Mouse (Mus musculus): ENCODE data around the gene Nudt22. TPM values are rescaled to one million over a fixed set of nuclear protein-coding genes. Genes with fewer than 3 reads are reported as not detected.
A peak's percentile ranks its signal among the peaks of the same experiment; 100 is the strongest.

Nudt22 gene
- polyA plus RNA-seq, 1 experiment from 2014 or later, result 15.3 TPM

DNA sequence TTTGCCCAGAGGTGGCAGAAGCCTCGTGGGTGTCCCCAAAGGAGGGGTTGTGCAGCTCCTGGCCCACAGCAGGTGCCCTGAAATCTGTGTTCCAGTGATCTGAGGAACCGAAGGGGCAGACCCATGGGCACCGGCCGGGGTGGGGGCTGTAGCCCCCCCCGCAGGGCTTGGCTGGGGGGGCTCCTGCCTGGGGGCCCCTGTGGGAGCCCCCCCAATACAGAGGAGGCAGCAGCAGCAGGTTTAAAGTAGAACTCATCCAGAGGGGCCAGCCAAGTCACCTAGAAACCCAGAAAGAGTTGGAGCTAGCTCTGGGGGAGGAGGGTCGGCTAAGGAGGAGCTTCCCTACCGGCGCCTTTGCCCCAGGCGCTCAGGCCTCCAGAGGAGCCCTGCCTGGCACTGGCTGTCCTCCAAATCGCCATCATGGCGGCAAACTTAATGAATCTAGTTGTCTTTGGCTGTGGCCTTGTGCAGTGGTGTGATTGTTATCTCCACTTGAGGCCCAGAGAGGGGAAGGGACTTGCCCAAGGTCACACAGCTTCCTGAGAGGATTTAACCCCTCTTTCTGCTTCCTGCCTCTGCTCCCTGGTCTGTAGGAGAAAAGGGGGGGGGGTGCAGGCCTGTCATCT is 25.3 kb downstream of the Nudt22 start:
- peak overlapping the region; percentile 94 for H3K4me2 ChIP-seq (replicated peaks; ENCODE audit: low read depth, low read length)
- H3K27me3 ChIP-seq (ENCODE audit: control insufficient read depth, insufficient read depth, low read length), result no peaks in the 10 kb centered on the region
- no peak for ATAC-seq (ENCODE audit: insufficient number of reproducible peaks, insufficient read depth, low FRiP score, low read depth)
- peaks cover 10% of the 10 kb centered on the region; the same call in 1 of the 2 replicates for H3K36me3 ChIP-seq (ENCODE audit: control insufficient read depth, insufficient read depth, low read length)
- peaks cover 41% of the 10 kb centered on the region for H3K4me1 ChIP-seq (ENCODE audit: control insufficient read depth, insufficient read depth, low read length)
- peak overlapping the region; percentile 39; the same call in 1 of the 2 replicates for H3K27ac ChIP-seq (ENCODE audit: low read length)
- peak overlapping the region; percentile 25; the same call in 1 of the 2 replicates for H3K9ac ChIP-seq (replicated peaks; ENCODE audit: low read depth, low read length)
- no peaks in the 10 kb centered on the region for H3K9me3 ChIP-seq (ENCODE audit: control insufficient read depth, low read depth, low read length)
- 18% methylated on average over 11 of the region's 11 CpGs for WGBS
- H3K4me3 ChIP-seq (ENCODE audit: low read depth, low read length), result no peak overlapping the region

DNA sequence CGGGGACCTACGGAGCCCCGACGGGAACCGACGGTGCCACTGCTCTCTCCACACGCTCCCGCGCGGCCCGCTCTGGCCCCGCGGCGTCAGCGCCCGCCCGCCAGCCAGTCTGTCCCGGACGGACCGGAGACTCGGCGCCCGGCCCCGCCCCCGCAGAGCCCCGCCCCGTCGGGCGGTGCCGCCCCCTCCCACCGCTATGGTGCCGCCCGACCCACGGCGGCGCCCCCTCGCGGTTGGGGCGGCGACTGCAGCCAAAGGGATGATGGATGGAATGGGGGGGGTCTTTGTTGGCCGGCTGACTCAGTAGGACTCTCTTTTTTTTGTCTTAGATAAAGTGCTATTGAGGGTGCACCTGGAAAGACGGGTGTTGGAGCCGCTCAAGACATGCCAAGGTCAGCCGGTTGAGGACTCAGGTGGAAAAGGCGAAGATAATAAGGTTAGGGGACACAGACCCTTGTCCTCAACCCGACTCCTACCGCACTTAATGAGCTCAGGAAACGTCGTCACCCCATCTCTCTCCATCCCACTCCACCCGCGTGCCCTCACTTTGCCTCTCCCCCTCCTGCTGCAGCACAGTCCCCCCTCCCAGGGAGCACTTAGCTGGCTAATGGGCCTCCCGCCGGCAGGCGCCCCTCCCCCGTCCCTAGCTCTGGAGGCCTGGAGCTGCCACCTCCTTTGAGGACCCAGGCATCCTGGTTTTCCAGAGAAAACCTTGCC is 26.1 kb downstream of the Nudt22 start:
- peak; percentile 66 for ATAC-seq (ENCODE audit: insufficient number of reproducible peaks, insufficient read depth, low FRiP score, low read depth)
- H3K27me3 ChIP-seq (ENCODE audit: control insufficient read depth, insufficient read depth, low read length), result no peaks in the 10 kb centered on the region
- WGBS, result under 1% methylated on average over 55 of the region's 55 CpGs
- peak overlapping the region; percentile 94 for H3K4me2 ChIP-seq (replicated peaks; ENCODE audit: low read depth, low read length)
- H3K4me3 ChIP-seq (ENCODE audit: low read depth, low read length), result peak overlapping the region; percentile 68
- H3K9ac ChIP-seq (replicated peaks; ENCODE audit: low read depth, low read length), result peak overlapping the region; percentile 83
- peaks cover 17% of the 10 kb centered on the region for H3K36me3 ChIP-seq (ENCODE audit: control insufficient read depth, insufficient read depth, low read length)
- H3K9me3 ChIP-seq (ENCODE audit: control insufficient read depth, low read depth, low read length), result no peaks in the 10 kb centered on the region
- peak overlapping the region; percentile 39; the same call in 1 of the 2 replicates for H3K27ac ChIP-seq (ENCODE audit: low read length)
- H3K4me1 ChIP-seq (ENCODE audit: control insufficient read depth, insufficient read depth, low read length), result peaks cover 41% of the 10 kb centered on the region

- no peak; the same call in 1 of the 2 replicates for ATAC-seq (ENCODE audit: insufficient number of reproducible peaks, insufficient read depth, low FRiP score, low read depth)
- Histone ChIP-seq H3K36me3 (ENCODE audit: control insufficient read depth, insufficient read depth, low read length) (peaks cover 22% of the 10 kb centered on the region), H3K4me1 (ENCODE audit: control insufficient read depth, insufficient read depth, low read length) (peaks cover 41% of the 10 kb centered on the region), H3K9me3 (ENCODE audit: control insufficient read depth, low read depth, low read length) (no peaks in the 10 kb centered on the region), H3K27me3 (ENCODE audit: control insufficient read depth, insufficient read depth, low read length) (no peaks in the 10 kb centered on the region), H3K4me2 (replicated peaks; ENCODE audit: low read depth, low read length) (peak overlapping the region; percentile 94), H3K4me3 (ENCODE audit: low read depth, low read length) (peak overlapping the region; percentile 68), H3K9ac (replicated peaks; ENCODE audit: low read depth, low read length) (peak overlapping the region; percentile 83), H3K27ac (ENCODE audit: low read length) (peak overlapping the region; percentile 35; the same call in 1 of the 2 replicates)
- under 1% methylated on average over 20 of the region's 20 CpGs for WGBS
Measured at GRCm38 (mm10) chr19:6969291-6969664, 26.6 kb downstream of the Nudt22 start.

GRCm38 (mm10) chr19:6968491-6969271 is 27.2 kb downstream of the Nudt22 start:
- 6% methylated on average over 15 of the region's 15 CpGs for WGBS
- peaks cover 37% of the 10 kb centered on the region for H3K4me1 ChIP-seq (ENCODE audit: control insufficient read depth, insufficient read depth, low read length)
- H3K4me2 ChIP-seq (replicated peaks; ENCODE audit: low read depth, low read length), result peak overlapping the region; percentile 94
- H3K36me3 ChIP-seq (ENCODE audit: control insufficient read depth, insufficient read depth, low read length), result peaks cover 26% of the 10 kb centered on the region
- H3K27ac ChIP-seq (ENCODE audit: low read length), result peak overlapping the region; percentile 35; the same call in 1 of the 2 replicates
- ATAC-seq (ENCODE audit: insufficient number of reproducible peaks, insufficient read depth, low FRiP score, low read depth), result peak; percentile 38
- peak overlapping the region; percentile 68 for H3K4me3 ChIP-seq (ENCODE audit: low read depth, low read length)
- H3K9me3 ChIP-seq (ENCODE audit: control insufficient read depth, low read depth, low read length), result no peaks in the 10 kb centered on the region
- peak overlapping the region; percentile 83 for H3K9ac ChIP-seq (replicated peaks; ENCODE audit: low read depth, low read length)
- H3K27me3 ChIP-seq (ENCODE audit: control insufficient read depth, insufficient read depth, low read length), result no peaks in the 10 kb centered on the region

DNA sequence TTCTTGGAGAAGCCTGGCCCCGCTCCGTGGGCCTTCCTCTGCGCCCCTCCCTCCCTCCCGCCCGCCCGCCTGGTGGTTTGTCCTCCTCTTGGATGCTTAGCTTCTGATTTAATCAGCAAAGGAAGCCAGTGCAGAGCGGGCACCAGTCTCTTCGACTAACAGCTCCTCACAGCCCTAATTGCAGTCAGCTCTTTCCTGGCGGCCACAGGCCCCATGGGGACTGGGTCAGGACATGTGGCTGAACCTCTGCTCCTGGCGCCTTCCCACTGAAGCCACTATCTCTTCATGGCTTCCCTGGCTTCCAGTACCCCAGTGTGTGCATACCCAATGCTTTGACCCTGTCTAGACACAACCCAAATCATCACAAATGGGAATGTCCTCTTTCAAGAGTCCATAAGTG is 39.5 kb downstream of the Nudt22 start:
- no peak for ATAC-seq (ENCODE audit: insufficient number of reproducible peaks, insufficient read depth, low FRiP score, low read depth)
- Histone ChIP-seq H3K9ac (replicated peaks; ENCODE audit: low read depth, low read length) (no peak overlapping the region), H3K4me2 (replicated peaks; ENCODE audit: low read depth, low read length) (no peak overlapping the region), H3K4me3 (ENCODE audit: low read depth, low read length) (no peak overlapping the region), H3K27ac (ENCODE audit: low read length) (no peak overlapping the region), H3K4me1 (ENCODE audit: control insufficient read depth, insufficient read depth, low read length) (peaks cover 12% of the 10 kb centered on the region), H3K36me3 (ENCODE audit: control insufficient read depth, insufficient read depth, low read length) (peaks cover 69% of the 10 kb centered on the region), H3K27me3 (ENCODE audit: control insufficient read depth, insufficient read depth, low read length) (no peaks in the 10 kb centered on the region), H3K9me3 (ENCODE audit: control insufficient read depth, low read depth, low read length) (no peaks in the 10 kb centered on the region)
- WGBS, result 80% methylated on average over 10 of the region's 10 CpGs

- H3K9ac ChIP-seq (replicated peaks; ENCODE audit: low read depth, low read length), result no peak overlapping the region
- 68% methylated on average over 7 of the region's 7 CpGs for WGBS
- H3K27ac ChIP-seq (ENCODE audit: low read length), result no peak overlapping the region
- H3K36me3 ChIP-seq (ENCODE audit: control insufficient read depth, insufficient read depth, low read length), result peaks cover 65% of the 10 kb centered on the region
- no peak overlapping the region for H3K4me3 ChIP-seq (ENCODE audit: low read depth, low read length)
- H3K4me1 ChIP-seq (ENCODE audit: control insufficient read depth, insufficient read depth, low read length), result peaks cover 12% of the 10 kb centered on the region
- H3K4me2 ChIP-seq (replicated peaks; ENCODE audit: low read depth, low read length), result no peak overlapping the region
- H3K9me3 ChIP-seq (ENCODE audit: control insufficient read depth, low read depth, low read length), result no peaks in the 10 kb centered on the region
- ATAC-seq (ENCODE audit: insufficient number of reproducible peaks, insufficient read depth, low FRiP score, low read depth), result no peak
- H3K27me3 ChIP-seq (ENCODE audit: control insufficient read depth, insufficient read depth, low read length), result no peaks in the 10 kb centered on the region
Measured at GRCm38 (mm10) chr19:6955424-6955823, 40.5 kb downstream of the Nudt22 start.

- Histone ChIP-seq H3K9ac (replicated peaks; ENCODE audit: low read depth, low read length) (no peak overlapping the region), H3K27ac (ENCODE audit: low read length) (no peak overlapping the region), H3K4me2 (replicated peaks; ENCODE audit: low read depth, low read length) (no peak overlapping the region), H3K4me3 (ENCODE audit: low read depth, low read length) (no peak overlapping the region), H3K4me1 (ENCODE audit: control insufficient read depth, insufficient read depth, low read length) (peaks cover 20% of the 10 kb centered on the region), H3K36me3 (ENCODE audit: control insufficient read depth, insufficient read depth, low read length) (peaks cover 53% of the 10 kb centered on the region), H3K9me3 (ENCODE audit: control insufficient read depth, low read depth, low read length) (no peaks in the 10 kb centered on the region), H3K27me3 (ENCODE audit: control insufficient read depth, insufficient read depth, low read length) (no peaks in the 10 kb centered on the region)
- WGBS, result 48% methylated on average over 9 of the region's 9 CpGs
- no peak for ATAC-seq (ENCODE audit: insufficient number of reproducible peaks, insufficient read depth, low FRiP score, low read depth)
Measured at GRCm38 (mm10) chr19:6954046-6954445, 41.9 kb downstream of the Nudt22 start.

GRCm38 (mm10) chr19:6952712-6953037 is 43.2 kb downstream of the Nudt22 start:
- H3K36me3 ChIP-seq (ENCODE audit: control insufficient read depth, insufficient read depth, low read length), result peaks cover 39% of the 10 kb centered on the region
- peak; percentile 33 for ATAC-seq (ENCODE audit: insufficient number of reproducible peaks, insufficient read depth, low FRiP score, low read depth)
- H3K9me3 ChIP-seq (ENCODE audit: control insufficient read depth, low read depth, low read length), result no peaks in the 10 kb centered on the region
- H3K9ac ChIP-seq (replicated peaks; ENCODE audit: low read depth, low read length), result no peak overlapping the region
- no peak overlapping the region; the same call in 1 of the 2 replicates for H3K4me3 ChIP-seq (ENCODE audit: low read depth, low read length)
- peak overlapping the region; percentile 93 for H3K4me2 ChIP-seq (replicated peaks; ENCODE audit: low read depth, low read length)
- H3K27ac ChIP-seq (ENCODE audit: low read length), result peak overlapping the region; percentile 97
- 12% methylated on average over 3 of the region's 3 CpGs for WGBS
- no peaks in the 10 kb centered on the region for H3K27me3 ChIP-seq (ENCODE audit: control insufficient read depth, insufficient read depth, low read length)
- peaks cover 20% of the 10 kb centered on the region for H3K4me1 ChIP-seq (ENCODE audit: control insufficient read depth, insufficient read depth, low read length)
